Mouse (Mus musculus) kidney, postnatal 36 days (tissue): Measurements from ENCODE around the gene Inhbb.

Experiments
- DNase-seq, 2 experiments: peaks; one replicate each; pipeline ENCODE4 v3.0.0; 2021 to 2022; ENCODE audit warnings: mixed read lengths in 2 of 2

Inhbb gene

GRCm38 (mm10) chr1:119367546-119367945 lies 54.5 kb downstream of the Inhbb start:
- DNase-seq = no peak

- no peak for DNase-seq
Observed at GRCm38 (mm10) chr1:119366315-119366714, 55.7 kb downstream of the Inhbb start.
